ENCODE assay signal across 25 mouse cellular contexts in genomic region chr5:150272173-150272572, GRCm38 (mm10).
DNase-seq lines count a peak whose midpoint lies in the region; ATAC-seq lines count a peak whose summit lies in the region.
"Had no signal": no experiment of that assay in that cellular context is flagged by ENCODE, and none has a peak within 500 bp of the region (broad histone marks: within the 10 kb centered on the region; RNA-seq: fewer than 3 reads in every experiment).

No protein-coding gene starts in this region.

- 79% methylated on average over 9 of the region's 9 CpGs for WGBS in limb, embryonic 12.5 days
- WGBS in limb, embryonic 10.5 days = 93% methylated on average over 9 of the region's 9 CpGs

- no peak overlapping the region for H3K4me3 ChIP-seq in limb, embryonic 12.5 days (replicated peaks)
- H3K4me3 ChIP-seq in limb, embryonic 10.5 days = no peak overlapping the region

- H3K27ac ChIP-seq in limb, embryonic 12.5 days = no peak overlapping the region
- no peak overlapping the region for H3K27ac ChIP-seq in limb, embryonic 10.5 days

- H3K27me3 ChIP-seq in limb, embryonic 12.5 days = no peaks in the 10 kb centered on the region
- H3K27me3 ChIP-seq in limb, embryonic 10.5 days (ENCODE audit: low read depth, poor library complexity, severe bottlenecking) = no peaks in the 10 kb centered on the region
- H3K27me3 ChIP-seq: CH12.LX, Patski had no signal

- no peaks in the 10 kb centered on the region for H3K4me1 ChIP-seq in limb, embryonic 12.5 days (replicated peaks)
- H3K4me1 ChIP-seq in limb, embryonic 10.5 days = no peaks in the 10 kb centered on the region

- no peak overlapping the region for H3K4me2 ChIP-seq in limb, embryonic 12.5 days

- H3K9ac ChIP-seq in limb, embryonic 12.5 days (replicated peaks) = no peak overlapping the region

- no peaks in the 10 kb centered on the region for H3K36me3 ChIP-seq in limb, embryonic 12.5 days
- H3K36me3 ChIP-seq in limb, embryonic 10.5 days = no peaks in the 10 kb centered on the region
- H3K36me3 ChIP-seq: G1E had no signal

- intact Hi-C loops in left cerebral cortex, postnatal 25 days (cut with DNase I) = no loop called here

- no peaks in the 10 kb centered on the region for H3K9me3 ChIP-seq in limb, embryonic 12.5 days
- no peaks in the 10 kb centered on the region for H3K9me3 ChIP-seq in limb, embryonic 10.5 days (replicated peaks)

- peak; percentile 68; the same call in 1 of the 2 replicates for ATAC-seq in limb, embryonic 12.5 days (ENCODE audit: insufficient number of reproducible peaks, insufficient read depth, low FRiP score, low TSS enrichment, low read depth)
- ATAC-seq: activated CD4-positive, CD25-positive, alpha-beta regulatory T cell, adult 4 months; CD4-positive, CD25-positive, alpha-beta regulatory T cell, adult 4 months; Patski had no signal

- no peak for DNase-seq in limb, embryonic 10.5 days (ENCODE audit: low spot score)
- DNase-seq in ES-CJ7 (ENCODE audit: low read depth, low spot score) (peak; percentile 20), R1 (ENCODE audit: low read depth, low spot score) (peak; percentile 62), ZHBTc4 (ENCODE audit: low read depth, low spot score) (peak; percentile 32)
- DNase-seq in adrenal gland, adult 2 months = no peak
- no peak for DNase-seq in left cerebral cortex, postnatal 25 days (ENCODE audit: low spot score in 2 of 2)
- no peak for DNase-seq in cerebellum, adult 9-11 months
- DNase-seq: adrenal gland, adult 8-10 months; adrenal gland, postnatal 10 days; adrenal gland, postnatal 14 days; adrenal gland, postnatal 25 days; adrenal gland, postnatal 36 days; B cell, adult 2 months; cerebellum, adult 11 months; cerebellum, adult 11-12 months; cerebellum, adult 18-20 months; cerebellum, adult 2 months; cerebellum, adult 8-10 months; cerebellum, adult 9-10 months had no signal

Comparison
In these comparisons a context has a peak if more than half of its experiments do, and no peak if none do; other contexts are left out.
1. DNase-seq: peak in ES-CJ7 (single experiment), R1 (single experiment) and ZHBTc4 (single experiment); none in limb, embryonic 10.5 days (single experiment), adrenal gland, adult 2 months (single experiment), left cerebral cortex, postnatal 25 days (0 of 2) and cerebellum, adult 9-11 months (single experiment).